Comparison of ENCODE assay signal across 13 mouse cellular contexts in genomic region chr14:102906826-102907225, GRCm38 (mm10).
DNase-seq lines count a peak whose midpoint lies in the region; ATAC-seq and TF ChIP-seq lines count a peak whose summit lies in the region.
"Had no signal": no experiment of that assay in that cellular context is flagged by ENCODE, and none has a peak within 500 bp of the region (broad histone marks: within the 10 kb centered on the region; RNA-seq: fewer than 3 reads in every experiment).

No protein-coding gene starts in this region.

- TF ChIP-seq POLR2A in spleen, adult 2 months (IDR thresholded peaks at IDR 0.05; ENCODE audit: low read depth, low read length): no peak

- no peaks in the 10 kb centered on the region for H3K27me3 ChIP-seq in heart, embryonic 12.5 days (replicated peaks)
- no peaks in the 10 kb centered on the region for H3K27me3 ChIP-seq in spleen, adult 2 months (ENCODE audit: control insufficient read depth, insufficient read depth, low read length)
- H3K27me3 ChIP-seq in forebrain, embryonic 14.5 days (replicated peaks; ENCODE audit: control insufficient read depth, insufficient read depth, low read length): no peaks in the 10 kb centered on the region
- H3K27me3 ChIP-seq: embryonic facial prominence, embryonic 12.5 days; neural tube, embryonic 12.5 days had no signal

- intact Hi-C loops in left cerebral cortex, postnatal 14 days (cut with DNase I): no loop called here

- no peaks in the 10 kb centered on the region for H3K9me3 ChIP-seq in heart, embryonic 12.5 days (replicated peaks)
- no peaks in the 10 kb centered on the region for H3K9me3 ChIP-seq in forebrain, embryonic 14.5 days (replicated peaks; ENCODE audit: control insufficient read depth, low read length)
- H3K9me3 ChIP-seq: embryonic facial prominence, embryonic 12.5 days; neural tube, embryonic 12.5 days had no signal

- no peak overlapping the region for H3K4me3 ChIP-seq in heart, embryonic 12.5 days
- H3K4me3 ChIP-seq in spleen, adult 2 months (ENCODE audit: extremely low read depth, insufficient read depth, insufficient read length): no peak overlapping the region; the same call in 1 of the 2 replicates
- H3K4me3 ChIP-seq in forebrain, embryonic 14.5 days (ENCODE audit: low read depth, low read length): no peak overlapping the region
- H3K4me3 ChIP-seq: embryonic facial prominence, embryonic 12.5 days; neural tube, embryonic 12.5 days had no signal

- 67% methylated on average over 6 of the region's 6 CpGs for WGBS in heart, embryonic 12.5 days
- WGBS in spleen, adult 2 months: 7% methylated on average over 6 of the region's 6 CpGs
- 81% methylated on average over 6 of the region's 6 CpGs for WGBS in forebrain, embryonic 14.5 days

- H3K27ac ChIP-seq in heart, embryonic 12.5 days (ENCODE audit: poor library complexity, severe bottlenecking): no peak overlapping the region
- peak overlapping the region; percentile 94 for H3K27ac ChIP-seq in spleen, adult 2 months (ENCODE audit: insufficient read depth, low read length)
- no peak overlapping the region for H3K27ac ChIP-seq in forebrain, embryonic 14.5 days (ENCODE audit: low read depth, low read length)
- H3K27ac ChIP-seq: embryonic facial prominence, embryonic 12.5 days; neural tube, embryonic 12.5 days had no signal

- ATAC-seq in heart, embryonic 12.5 days (ENCODE audit: insufficient number of reproducible peaks, low FRiP score): no peak
- no peak for ATAC-seq in forebrain, embryonic 14.5 days
- ATAC-seq: intestine, embryonic 16.5 days had no signal

- no peak for TF ChIP-seq CTCF in spleen, adult 2 months (IDR thresholded peaks at IDR 0.05; ENCODE audit: extremely low read depth, insufficient read depth, insufficient read length, insufficient replicate concordance)

- no peaks in the 10 kb centered on the region for H3K36me3 ChIP-seq in heart, embryonic 12.5 days
- no peaks in the 10 kb centered on the region for H3K36me3 ChIP-seq in spleen, adult 2 months (ENCODE audit: control insufficient read depth, insufficient read depth, low read length)
- H3K36me3 ChIP-seq in forebrain, embryonic 14.5 days (ENCODE audit: control insufficient read depth, insufficient read depth, low read length): no peaks in the 10 kb centered on the region
- H3K36me3 ChIP-seq: embryonic facial prominence, embryonic 12.5 days; neural tube, embryonic 12.5 days had no signal

- H3K4me2 ChIP-seq in heart, embryonic 12.5 days: no peak overlapping the region
- no peak overlapping the region for H3K4me2 ChIP-seq in forebrain, embryonic 14.5 days (ENCODE audit: low read length)
- H3K4me2 ChIP-seq: embryonic facial prominence, embryonic 12.5 days; neural tube, embryonic 12.5 days had no signal

- H3K9ac ChIP-seq in heart, embryonic 12.5 days: no peak overlapping the region
- no peak overlapping the region for H3K9ac ChIP-seq in forebrain, embryonic 14.5 days (ENCODE audit: low read length)
- H3K9ac ChIP-seq: embryonic facial prominence, embryonic 12.5 days; neural tube, embryonic 12.5 days had no signal

- DNase-seq in heart, adult 11 months: peak; percentile 91
- peak; percentile 49 for DNase-seq in spleen, adult 2 months (ENCODE audit: low read depth in 1 of 2, low spot score in 2 of 2)
- DNase-seq in spleen, postnatal 14 days (ENCODE audit: low spot score in 2 of 2): no peak
- peak; percentile 28 for DNase-seq in naive thymus-derived CD4-positive, alpha-beta T cell, adult 2 months (ENCODE audit: low read depth)
- DNase-seq in left cerebral cortex, postnatal 14 days (ENCODE audit: low spot score in 2 of 2): no peak
- DNase-seq in forebrain, embryonic 14.5 days (ENCODE audit: low spot score): no peak
- DNase-seq in MN1 (ENCODE audit: low spot score): no peak
- DNase-seq: lung, adult 2 months; right cerebral cortex, postnatal 25 days had no signal

- H3K4me1 ChIP-seq in heart, embryonic 12.5 days (replicated peaks): peaks cover 14% of the 10 kb centered on the region
- H3K4me1 ChIP-seq in spleen, adult 2 months (ENCODE audit: control insufficient read depth, insufficient read depth, insufficient read length): peaks cover 38% of the 10 kb centered on the region
- no peaks in the 10 kb centered on the region for H3K4me1 ChIP-seq in forebrain, embryonic 14.5 days (ENCODE audit: control insufficient read depth, insufficient read depth, low read length)
- H3K4me1 ChIP-seq: neural tube, embryonic 12.5 days had no signal

Comparison
In these comparisons a context has a peak if more than half of its experiments do, and no peak if none do; other contexts are left out.
1. DNase-seq: peak in heart, adult 11 months (single experiment), spleen, adult 2 months (2 of 2) and naive thymus-derived CD4-positive, alpha-beta T cell, adult 2 months (single experiment); none in spleen, postnatal 14 days (0 of 2), left cerebral cortex, postnatal 14 days (0 of 2), forebrain, embryonic 14.5 days (single experiment) and MN1 (single experiment).